Mouse (Mus musculus) heart, postnatal 25 days (tissue): ENCODE measurements at regions not wholly inside any gene's neighbourhood (a gene's known extent, or its start where the extent isn't known, plus 50 kb on each side); places are given as distances from the start of the nearest gene placed in this dataset. TPM values are rescaled to one million over a fixed set of nuclear protein-coding genes. Genes with fewer than 3 reads are reported as not detected.

ENCODE experiments used
- microRNA-seq: library from miRNA; unstranded; fragments of <30 nt; microRNA quantifications from one replicate; pipeline ENCODE4 v1.2.0, GENCODE M21; 2022

Small RNA genes lying in the stretch of these regions (microRNA-seq; reads per million reads assigned to microRNA genes)
- gene Gm27883, result not detected
